Mouse (Mus musculus) forebrain, postnatal 0 days (tissue): Measurements from ENCODE around the gene Jtb. TPM values are rescaled to one million over a fixed set of nuclear protein-coding genes. Genes with fewer than 3 reads are reported as not detected.
A peak's percentile ranks its signal among the peaks of the same experiment; 100 is the strongest.
"Not testable (repeated sequence)": the region's sequence is repeated elsewhere in the genome, so short reads cannot be mapped to it uniquely, and the experiment has no call there.

Experiments used
- ATAC-seq: fragments of 200-750 bp; cut with Nextera tagmentation; 2 replicates; pipeline ENCODE4 v1.8.0; 2017; ENCODE audit warnings: mild to moderate bottlenecking, moderate library complexity
- DNase-seq: peaks from one replicate; pipeline ENCODE4 v3.0.0-alpha.2; 2015
- H3K27ac ChIP-seq: fragments of 300-500 bp; sonication (generic); 2 replicates; pipeline ENCODE4 v1.5.1; 2014; ENCODE audit warnings: low read depth, mild to moderate bottlenecking, antibody characterized with exemption, low read length, moderate library complexity, mixed read lengths
- H3K27me3 ChIP-seq: fragments of 300-500 bp; sonication (generic); 2 replicates; pipeline ENCODE4 v1.6.1; 2014; ENCODE audit warnings: mild to moderate bottlenecking, low read length, mixed read lengths; ENCODE audit not compliant: insufficient read depth
- H3K36me3 ChIP-seq: fragments of 300-500 bp; sonication (generic); 2 replicates; pipeline ENCODE4 v1.6.1; 2014; ENCODE audit warnings: mild to moderate bottlenecking, moderate library complexity; ENCODE audit not compliant: insufficient read depth
- H3K4me1 ChIP-seq: fragments of 300-500 bp; sonication (generic); 2 replicates; pipeline ENCODE4 v1.6.1; 2014; ENCODE audit warnings: antibody characterized with exemption; ENCODE audit not compliant: insufficient read depth
- H3K4me2 ChIP-seq: fragments of 300-500 bp; sonication (generic); 2 replicates; pipeline ENCODE4 v1.6.1; 2014; ENCODE audit warnings: low read depth, mild to moderate bottlenecking, moderate library complexity
- H3K4me3 ChIP-seq: fragments of 300-500 bp; sonication (generic); 2 replicates; pipeline ENCODE4 v1.5.1; 2014; ENCODE audit warnings: low read depth, low read length, mixed read lengths
- H3K9ac ChIP-seq: fragments of 300-500 bp; sonication (generic); 2 replicates; pipeline ENCODE4 v1.6.1; 2014; ENCODE audit warnings: mild to moderate bottlenecking
- H3K9me3 ChIP-seq: fragments of 300-500 bp; sonication (generic); 2 replicates; pipeline ENCODE4 v1.6.1; 2016; ENCODE audit warnings: low read length
- CTCF ChIP-seq: sonication (generic); IDR thresholded peaks from 2 replicates; pipeline ENCODE4 v1.5.1; 2016; ENCODE audit warnings: antibody characterized with exemption, control low read depth, low read depth
- WGBS: fragments of 180-500 bp; shearing (Covaris S2); extraction: QIAGEN DNeasy Blood & Tissue Kit; methylation state at CpG from one replicate; pipeline ENCODE4 v1.1.7; 2014; 5-methylcytosine and 5-hydroxymethylcytosine counted together
- polyA plus RNA-seq: library from polyadenylated mRNA; unstranded; fragments of >200 nt; fragmentation: Nextera tagmentation; extraction: Ambion mirVana; gene quantifications from 2 replicates; pipeline ENCODE4 v1.2.1, GENCODE M21; 2015
- total RNA-seq: library from RNA; depleted of rRNA; stranded (reverse); fragments of >200 nt; gene quantifications from 2 replicates; pipeline ENCODE4 v1.2.3, GENCODE M21; 2014

The Jtb gene
- total and polyA plus RNA-seq, 2 experiments from 2014 or later: 70.1 to 131 TPM

DNA sequence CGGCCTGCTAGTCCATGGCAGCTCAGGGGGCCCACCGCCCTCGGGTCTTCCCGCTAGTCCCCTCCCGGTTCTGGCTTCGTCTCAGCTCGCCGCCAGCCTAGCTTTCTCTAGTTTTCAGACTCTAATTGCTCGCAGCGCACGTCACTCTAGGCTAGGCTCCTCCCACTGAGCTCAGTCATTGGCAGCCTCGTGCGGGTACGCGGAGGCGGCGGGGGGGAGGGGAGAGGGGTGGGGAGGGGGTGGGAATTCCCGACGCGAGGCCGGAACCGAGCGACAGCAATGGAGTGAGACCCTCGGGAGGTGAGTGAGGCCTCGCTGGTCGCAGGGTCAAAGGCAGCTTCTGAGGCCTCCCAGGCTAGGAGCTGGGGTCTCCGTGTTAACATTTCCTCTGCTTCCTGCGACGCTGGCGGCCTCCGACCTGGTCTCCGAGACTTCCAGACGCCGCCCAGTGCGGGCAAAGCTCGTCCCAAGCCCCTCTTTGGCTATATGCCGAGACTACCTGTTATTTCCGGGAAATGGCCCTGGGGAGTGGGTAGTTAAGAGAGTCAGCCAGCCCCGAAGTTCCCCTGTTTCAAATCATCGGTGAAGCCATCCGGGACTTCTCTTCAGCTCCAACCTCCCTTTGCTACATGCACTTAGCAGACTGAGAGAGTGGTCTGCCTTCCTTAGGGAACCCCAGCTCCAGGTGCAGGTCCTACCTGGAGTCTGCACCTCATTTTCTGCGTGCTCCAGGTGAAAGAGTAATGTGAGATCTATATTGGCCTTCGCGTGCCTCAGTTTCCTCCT, 16.8 kb downstream of the Jtb start, which contains the start of gene Slc39a1:
Slc39a1 (plus strand) TSS at position 213 of the 786 bp plus-strand sequence.
- Histone ChIP-seq H3K4me2 (peak within 1 kb of the TSS; percentile 57), H3K27ac (peak within 1 kb of the TSS; percentile 74), H3K36me3 (0 out of 2 replicates have a peak, but pooled peaks cover 3% of the 10 kb centered on the region), H3K4me1 (peaks cover 9% of the 10 kb centered on the region; the same call in 1 of the 2 replicates), H3K9ac (peak within 1 kb of the TSS; percentile 72), H3K4me3 (peak within 1 kb of the TSS; percentile 66), H3K9me3 (no peaks in the 10 kb centered on the region), H3K27me3 (no peaks in the 10 kb centered on the region)
- no peak; the same call in 1 of the 2 replicates for TF ChIP-seq CTCF
- DNase-seq (peak; percentile 97), ATAC-seq (peak; percentile 98)
- 1% methylated on average over 44 of the region's 44 CpGs for WGBS

- peak overlapping the region; percentile 57 for H3K4me2 ChIP-seq
- H3K36me3 ChIP-seq: 0 out of 2 replicates have a peak, but pooled peaks cover 3% of the 10 kb centered on the region
- no peaks in the 10 kb centered on the region for H3K9me3 ChIP-seq
- H3K27ac ChIP-seq: 0 out of 2 replicates have a peak overlapping the region, but pooled peaks have one; percentile 74
- H3K27me3 ChIP-seq: no peaks in the 10 kb centered on the region
- peak overlapping the region; percentile 66 for H3K4me3 ChIP-seq
- no peak for TF ChIP-seq CTCF
- no peak for DNase-seq
- H3K9ac ChIP-seq: peak overlapping the region; percentile 72
- H3K4me1 ChIP-seq: peaks cover 6% of the 10 kb centered on the region; the same call in 1 of the 2 replicates
- WGBS: 3% methylated on average over 10 of the region's 10 CpGs
- no peak for ATAC-seq
Measured at GRCm38 (mm10) chr3:90248746-90249100, 17.3 kb downstream of the Jtb start.

DNA sequence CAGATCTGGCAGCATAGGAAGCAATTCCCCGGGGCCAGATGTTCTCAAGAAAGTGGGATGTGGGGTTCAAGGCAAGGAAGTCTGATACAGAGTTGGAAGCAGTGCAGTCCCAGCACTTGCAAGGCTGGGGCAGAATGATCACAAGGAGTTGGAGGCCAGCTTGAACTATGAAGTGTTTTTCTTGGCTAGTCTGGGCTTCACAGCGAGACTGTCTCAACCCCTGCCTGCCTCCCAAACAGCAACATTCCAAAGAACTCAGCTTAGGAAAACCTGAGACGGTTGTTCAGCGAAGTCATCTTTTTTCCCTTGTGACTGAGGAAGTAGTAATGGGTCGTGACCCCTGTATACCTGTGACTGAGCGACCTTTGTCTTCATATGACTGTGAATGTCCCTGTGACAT, 19.4 kb downstream of the Jtb start:
- DNase-seq (no peak), ATAC-seq (no peak)
- Histone ChIP-seq H3K9ac (no peak overlapping the region), H3K4me3 (no peak overlapping the region), H3K4me2 (no peak overlapping the region), H3K27me3 (no peaks in the 10 kb centered on the region), H3K27ac (no peak overlapping the region), H3K36me3 (0 out of 2 replicates have a peak, but pooled peaks cover 3% of the 10 kb centered on the region), H3K9me3 (no peaks in the 10 kb centered on the region), H3K4me1 (peaks cover 14% of the 10 kb centered on the region)
- no peak for TF ChIP-seq CTCF
- 91% methylated on average over 6 of the region's 6 CpGs for WGBS

GRCm38 (mm10) chr3:90251731-90252226, 20.4 kb downstream of the Jtb start:
- H3K9ac ChIP-seq, H3K4me2 ChIP-seq, ATAC-seq, H3K27me3 ChIP-seq, H3K27ac ChIP-seq, H3K9me3 ChIP-seq, DNase-seq, H3K36me3 ChIP-seq, H3K4me3 ChIP-seq: not testable (repeated sequence)
- peaks cover 14% of the 10 kb centered on the region for H3K4me1 ChIP-seq
- 99% methylated on average over 10 of the region's 12 CpGs for WGBS

DNA sequence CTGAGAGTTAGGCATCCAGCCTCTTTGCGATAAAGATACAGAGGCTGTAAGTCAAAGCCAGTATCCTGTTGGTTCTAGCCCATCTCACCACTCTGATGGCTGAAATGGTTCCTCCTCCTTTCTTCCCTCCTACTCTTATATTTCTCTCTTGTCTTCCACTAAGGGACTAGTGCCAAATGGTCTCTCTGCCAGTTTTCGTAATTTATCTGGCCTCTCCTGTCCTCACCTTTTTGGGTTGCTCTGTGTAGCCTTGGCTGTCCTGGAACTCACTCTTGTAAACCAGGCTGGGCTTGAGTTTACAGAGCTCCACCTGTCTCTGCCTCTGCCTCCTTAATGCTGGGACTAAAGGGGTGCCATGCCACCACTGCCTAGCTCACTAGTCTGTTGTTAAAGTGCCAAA, 21.3 kb downstream of the Jtb start:
- not testable (repeated sequence) for H3K9ac ChIP-seq, H3K9me3 ChIP-seq, ATAC-seq, H3K4me3 ChIP-seq, H3K27ac ChIP-seq, H3K4me2 ChIP-seq, H3K27me3 ChIP-seq, DNase-seq
- Histone ChIP-seq H3K4me1 (peaks cover 14% of the 10 kb centered on the region), H3K36me3 (peaks cover 10% of the 10 kb centered on the region)
- WGBS: 89% methylated on average over 2 of the region's 2 CpGs

- H3K27ac ChIP-seq, H3K4me2 ChIP-seq, ATAC-seq, H3K9me3 ChIP-seq, H3K27me3 ChIP-seq, H3K9ac ChIP-seq, H3K4me3 ChIP-seq, DNase-seq: not testable (repeated sequence)
- H3K36me3 ChIP-seq: peaks cover 12% of the 10 kb centered on the region
- H3K4me1 ChIP-seq: peaks cover 14% of the 10 kb centered on the region; the same call in 1 of the 2 replicates
- 82% methylated on average over 1 of the region's 1 CpGs for WGBS
Measured at GRCm38 (mm10) chr3:90253174-90253573, 21.8 kb downstream of the Jtb start.
